Mouse (Mus musculus): ENCODE measurements at regions not wholly inside any gene's neighbourhood (a gene's known extent, or its start where the extent isn't known, plus 50 kb on each side); places are given as distances from the start of the nearest gene placed in this dataset.

DNA sequence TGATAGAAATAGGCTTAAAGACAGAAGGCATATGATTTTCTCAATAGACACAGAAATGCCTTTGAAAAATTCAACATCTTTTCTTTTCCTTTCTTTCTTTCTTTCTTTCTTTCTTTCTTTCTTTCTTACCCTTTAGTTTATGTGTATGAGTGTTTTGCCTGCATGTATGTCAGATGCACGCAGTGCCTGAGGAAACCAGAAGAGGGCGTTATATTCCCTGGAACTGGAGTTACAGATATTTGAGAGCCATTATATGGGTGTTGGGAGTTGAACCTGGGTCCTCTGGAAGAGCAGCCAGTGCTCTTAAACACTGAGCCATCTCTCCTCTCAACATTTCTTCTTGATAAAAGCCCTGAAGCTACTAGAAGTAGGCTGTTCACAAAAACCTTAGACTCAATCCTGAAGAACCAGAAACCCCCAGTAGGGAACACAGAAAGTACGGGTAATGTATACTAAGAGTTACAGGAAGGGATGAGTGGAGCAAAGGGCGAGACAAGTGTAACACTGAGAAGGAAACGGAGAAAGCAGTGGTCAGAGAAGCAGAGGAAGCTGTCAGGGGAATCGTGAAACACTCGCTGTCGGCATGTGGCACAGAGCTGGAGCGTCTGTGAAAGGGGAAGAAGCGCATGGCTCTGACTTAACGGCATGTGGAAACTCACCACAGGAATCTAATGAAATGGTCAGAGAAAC is 2253.4 kb downstream of the 4930444P10Rik start:
- peak; percentile 75; the same call in 1 of the 2 replicates for ATAC-seq (ENCODE audit: insufficient read depth)
- peak; percentile 31; the same call in 1 of the 2 replicates for TF ChIP-seq CTCF (IDR thresholded peaks at IDR 0.05; ENCODE audit: low read depth)
- H3K4me3 ChIP-seq (ENCODE audit: low read depth, low read length): no peak overlapping the region
- no peak overlapping the region for H3K4me2 ChIP-seq
- H3K36me3 ChIP-seq (ENCODE audit: insufficient read depth): no peaks in the 10 kb centered on the region
- DNase-seq: peak; percentile 76
- H3K9me3 ChIP-seq (ENCODE audit: low read depth, low read length): no peaks in the 10 kb centered on the region
- no peak overlapping the region for H3K27ac ChIP-seq (ENCODE audit: low read depth)
- no peak overlapping the region for H3K9ac ChIP-seq
- H3K4me1 ChIP-seq (ENCODE audit: insufficient read depth): no peaks in the 10 kb centered on the region
- WGBS: 30% methylated on average over 11 of the region's 11 CpGs
- H3K27me3 ChIP-seq (ENCODE audit: insufficient read depth, low read length): no peaks in the 10 kb centered on the region

GRCm38 (mm10) chr1:13834860-13835840 is 2258.0 kb downstream of the 4930444P10Rik start:
- Histone ChIP-seq H3K9me3 (ENCODE audit: low read depth, low read length) (no peaks in the 10 kb centered on the region), H3K4me3 (ENCODE audit: low read depth, low read length) (no peak overlapping the region), H3K4me1 (ENCODE audit: insufficient read depth) (no peaks in the 10 kb centered on the region), H3K4me2 (no peak overlapping the region), H3K27ac (ENCODE audit: low read depth) (no peak overlapping the region), H3K27me3 (ENCODE audit: insufficient read depth, low read length) (no peaks in the 10 kb centered on the region), H3K36me3 (ENCODE audit: insufficient read depth) (no peaks in the 10 kb centered on the region), H3K9ac (no peak overlapping the region)
- DNase-seq (peak; percentile 1), ATAC-seq (ENCODE audit: insufficient read depth) (no peak)
- WGBS: 64% methylated on average over 12 of the region's 12 CpGs
- TF ChIP-seq CTCF (IDR thresholded peaks at IDR 0.05; ENCODE audit: low read depth): no peak

DNA sequence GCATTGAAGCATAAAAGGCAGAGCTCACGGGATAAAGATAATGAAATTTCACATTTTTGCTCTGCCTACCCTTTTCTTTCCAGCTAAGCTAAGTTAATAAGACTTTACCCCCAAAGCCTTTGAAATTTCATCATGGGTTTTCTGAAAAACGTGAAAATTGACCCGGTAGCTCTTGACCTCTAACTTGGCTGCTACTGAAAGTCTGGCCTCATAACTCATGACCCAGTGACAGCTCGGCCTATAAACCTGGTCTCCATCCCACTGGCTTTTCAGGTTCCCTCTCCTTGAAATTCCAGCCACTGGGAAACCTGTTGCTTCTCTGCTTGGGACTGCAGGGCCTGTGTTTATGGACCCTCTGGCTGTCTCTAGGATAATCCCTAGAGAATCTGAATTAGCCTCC is 2285.3 kb downstream of the 4930444P10Rik start:
- ATAC-seq (ENCODE audit: insufficient read depth): no peak
- H3K9me3 ChIP-seq (ENCODE audit: low read depth, low read length): no peaks in the 10 kb centered on the region
- H3K4me3 ChIP-seq (ENCODE audit: low read depth, low read length): no peak overlapping the region
- no peak overlapping the region for H3K4me2 ChIP-seq
- DNase-seq: no peak
- no peaks in the 10 kb centered on the region for H3K36me3 ChIP-seq (ENCODE audit: insufficient read depth)
- H3K27me3 ChIP-seq (ENCODE audit: insufficient read depth, low read length): no peaks in the 10 kb centered on the region
- TF ChIP-seq CTCF (IDR thresholded peaks at IDR 0.05; ENCODE audit: low read depth): no peak
- H3K4me1 ChIP-seq (ENCODE audit: insufficient read depth): no peaks in the 10 kb centered on the region
- WGBS: 31% methylated on average over 4 of the region's 4 CpGs
- H3K27ac ChIP-seq (ENCODE audit: low read depth): no peak overlapping the region
- H3K9ac ChIP-seq: no peak overlapping the region

DNA sequence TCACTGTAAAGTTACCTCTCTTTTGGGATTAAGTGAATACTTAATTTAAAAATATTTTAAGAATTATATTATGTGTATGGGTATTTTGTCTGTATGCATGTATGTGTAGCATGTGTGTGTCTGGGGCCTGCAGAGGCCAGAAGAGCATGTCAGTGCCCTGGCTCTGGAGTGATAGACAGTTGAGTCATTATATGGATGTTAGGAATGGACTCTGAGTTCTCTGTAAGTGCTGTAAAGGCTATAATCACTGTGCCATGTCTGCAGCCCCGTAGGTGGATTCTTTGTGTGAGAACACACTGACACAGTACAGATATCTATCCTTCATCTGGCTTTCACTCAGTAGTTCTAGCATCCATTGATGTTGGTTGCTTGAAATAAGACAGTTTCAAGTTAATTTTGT is 2292.7 kb downstream of the 4930444P10Rik start:
- Histone ChIP-seq H3K27me3 (ENCODE audit: insufficient read depth, low read length) (no peaks in the 10 kb centered on the region), H3K4me1 (ENCODE audit: insufficient read depth) (no peaks in the 10 kb centered on the region), H3K36me3 (ENCODE audit: insufficient read depth) (no peaks in the 10 kb centered on the region), H3K9me3 (ENCODE audit: low read depth, low read length) (no peaks in the 10 kb centered on the region), H3K4me3 (ENCODE audit: low read depth, low read length) (no peak overlapping the region), H3K4me2 (no peak overlapping the region), H3K27ac (ENCODE audit: low read depth) (no peak overlapping the region), H3K9ac (no peak overlapping the region)
- TF ChIP-seq CTCF (IDR thresholded peaks at IDR 0.05; ENCODE audit: low read depth): no peak
- WGBS: 71% methylated on average over 1 of the region's 1 CpGs
- no peak for DNase-seq
- ATAC-seq (ENCODE audit: insufficient read depth): no peak

GRCm38 (mm10) chr1:13798848-13799247 is 2294.3 kb downstream of the 4930444P10Rik start:
- no peak overlapping the region for H3K9ac ChIP-seq
- no peaks in the 10 kb centered on the region for H3K4me1 ChIP-seq (ENCODE audit: insufficient read depth)
- ATAC-seq (ENCODE audit: insufficient read depth) (no peak), DNase-seq (no peak)
- H3K27me3 ChIP-seq (ENCODE audit: insufficient read depth, low read length): no peaks in the 10 kb centered on the region
- no peaks in the 10 kb centered on the region for H3K9me3 ChIP-seq (ENCODE audit: low read depth, low read length)
- no peaks in the 10 kb centered on the region for H3K36me3 ChIP-seq (ENCODE audit: insufficient read depth)
- no peak overlapping the region for H3K4me2 ChIP-seq
- WGBS: 67% methylated on average over 1 of the region's 1 CpGs
- H3K4me3 ChIP-seq (ENCODE audit: low read depth, low read length): no peak overlapping the region
- no peak for TF ChIP-seq CTCF (IDR thresholded peaks at IDR 0.05; ENCODE audit: low read depth)
- H3K27ac ChIP-seq (ENCODE audit: low read depth): no peak overlapping the region

DNA sequence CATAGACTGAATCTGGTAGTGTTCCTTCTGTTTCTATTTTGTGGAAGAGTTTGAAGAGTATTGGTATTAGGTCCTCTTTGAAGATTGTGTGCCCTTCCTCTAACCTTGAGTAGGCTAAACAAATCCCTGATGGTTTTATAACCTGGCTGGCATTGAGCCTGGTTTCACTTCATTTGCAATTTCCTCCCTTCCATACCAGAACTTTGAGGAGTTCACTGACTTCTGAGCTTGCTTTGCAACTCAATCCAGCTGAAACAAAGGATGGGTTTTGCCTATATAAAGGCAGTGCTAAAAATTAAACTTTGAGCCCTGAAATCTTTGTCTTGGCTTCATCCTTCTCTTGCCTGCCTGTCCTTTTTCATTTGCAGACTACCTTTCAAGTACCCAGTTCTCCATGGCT is 2297.9 kb downstream of the 4930444P10Rik start:
- ATAC-seq (ENCODE audit: insufficient read depth): no peak
- no peaks in the 10 kb centered on the region for H3K4me1 ChIP-seq (ENCODE audit: insufficient read depth)
- no peak overlapping the region for H3K27ac ChIP-seq (ENCODE audit: low read depth)
- no peaks in the 10 kb centered on the region for H3K36me3 ChIP-seq (ENCODE audit: insufficient read depth)
- H3K9ac ChIP-seq: no peak overlapping the region
- H3K4me2 ChIP-seq: no peak overlapping the region
- H3K27me3 ChIP-seq (ENCODE audit: insufficient read depth, low read length): no peaks in the 10 kb centered on the region
- no peak for TF ChIP-seq CTCF (IDR thresholded peaks at IDR 0.05; ENCODE audit: low read depth)
- no peaks in the 10 kb centered on the region for H3K9me3 ChIP-seq (ENCODE audit: low read depth, low read length)
- DNase-seq: no peak
- H3K4me3 ChIP-seq (ENCODE audit: low read depth, low read length): no peak overlapping the region

Measured in lung, embryonic 14.5 days (tissue).